Mouse (Mus musculus): ENCODE data around the gene Krtap4-7. TPM values are rescaled to one million over a fixed set of nuclear protein-coding genes. Genes with fewer than 3 reads are reported as not detected.
"Not testable (repeated sequence)": the region's sequence is repeated elsewhere in the genome, so short reads cannot be mapped to it uniquely, and the experiment has no call there.

Krtap4-7 gene
- polyA plus RNA-seq, 1 experiment: not detected

GRCm38 (mm10) chr11:99633293-99633692 is 10.6 kb downstream of the Krtap4-7 start:
- no peaks in the 10 kb centered on the region for H3K27me3 ChIP-seq (replicated peaks; ENCODE audit: control insufficient read depth, insufficient read depth, low read length)
- no peak overlapping the region for H3K27ac ChIP-seq (ENCODE audit: insufficient read depth, low read depth, low read length)
- TF ChIP-seq POLR2A (IDR thresholded peaks at IDR 0.05; ENCODE audit: low read depth, low read length) (no peak), CTCF (conservative IDR thresholded peaks at IDR 0.05; ENCODE audit: insufficient read depth, insufficient read length, low read depth, low read length) (no peak)
- WGBS: 63% methylated on average over 2 of the region's 2 CpGs
- no peaks in the 10 kb centered on the region for H3K4me1 ChIP-seq (ENCODE audit: control insufficient read depth, insufficient read depth, low read length)
- H3K36me3 ChIP-seq (ENCODE audit: control insufficient read depth, insufficient read depth, low read length): no peaks in the 10 kb centered on the region
- no peak overlapping the region for H3K4me3 ChIP-seq (ENCODE audit: insufficient read depth, low read depth, low read length)
- no peak for DNase-seq

- no peak for TF ChIP-seq CTCF (conservative IDR thresholded peaks at IDR 0.05; ENCODE audit: insufficient read depth, insufficient read length, low read depth, low read length)
- no peak for TF ChIP-seq POLR2A (IDR thresholded peaks at IDR 0.05; ENCODE audit: low read depth, low read length)
- Histone ChIP-seq H3K27ac (ENCODE audit: insufficient read depth, low read depth, low read length) (no peak overlapping the region), H3K4me1 (ENCODE audit: control insufficient read depth, insufficient read depth, low read length) (no peaks in the 10 kb centered on the region), H3K4me3 (ENCODE audit: insufficient read depth, low read depth, low read length) (no peak overlapping the region), H3K36me3 (ENCODE audit: control insufficient read depth, insufficient read depth, low read length) (no peaks in the 10 kb centered on the region), H3K27me3 (replicated peaks; ENCODE audit: control insufficient read depth, insufficient read depth, low read length) (no peaks in the 10 kb centered on the region)
- no peak for DNase-seq
- 75% methylated on average over 3 of the region's 3 CpGs for WGBS
Measured at GRCm38 (mm10) chr11:99630890-99631289, 13.0 kb downstream of the Krtap4-7 start.

- Histone ChIP-seq H3K4me1 (ENCODE audit: control insufficient read depth, insufficient read depth, low read length) (no peaks in the 10 kb centered on the region), H3K4me3 (ENCODE audit: insufficient read depth, low read depth, low read length) (no peak within 1 kb of the TSS), H3K36me3 (ENCODE audit: control insufficient read depth, insufficient read depth, low read length) (no peaks in the 10 kb centered on the region), H3K27ac (ENCODE audit: insufficient read depth, low read depth, low read length) (no peak within 1 kb of the TSS), H3K27me3 (replicated peaks; ENCODE audit: control insufficient read depth, insufficient read depth, low read length) (no peaks in the 10 kb centered on the region)
- WGBS: 70% methylated on average over 4 of the region's 4 CpGs
- no peak for TF ChIP-seq POLR2A (IDR thresholded peaks at IDR 0.05; ENCODE audit: low read depth, low read length)
- no peak for TF ChIP-seq CTCF (conservative IDR thresholded peaks at IDR 0.05; ENCODE audit: insufficient read depth, insufficient read length, low read depth, low read length)
- no peak for DNase-seq
Measured at GRCm38 (mm10) chr11:99628138-99628537, 15.8 kb downstream of the Krtap4-7 start, which contains the start of gene Krtap4-1. Krtap4-1 (minus strand) TSS chr11:99628238.

- Histone ChIP-seq H3K4me3 (ENCODE audit: insufficient read depth, low read depth, low read length) (no peak within 1 kb of the TSS), H3K36me3 (ENCODE audit: control insufficient read depth, insufficient read depth, low read length) (no peaks in the 10 kb centered on the region), H3K27me3 (replicated peaks; ENCODE audit: control insufficient read depth, insufficient read depth, low read length) (no peaks in the 10 kb centered on the region), H3K4me1 (ENCODE audit: control insufficient read depth, insufficient read depth, low read length) (no peaks in the 10 kb centered on the region), H3K27ac (ENCODE audit: insufficient read depth, low read depth, low read length) (no peak within 1 kb of the TSS)
- 68% methylated on average over 2 of the region's 2 CpGs for WGBS
- no peak for DNase-seq
- TF ChIP-seq CTCF (conservative IDR thresholded peaks at IDR 0.05; ENCODE audit: insufficient read depth, insufficient read length, low read depth, low read length) (no peak), POLR2A (IDR thresholded peaks at IDR 0.05; ENCODE audit: low read depth, low read length) (no peak)
Measured at GRCm38 (mm10) chr11:99620335-99620734, 23.6 kb downstream of the Krtap4-7 start, which contains the start of gene Gm11562. Gm11562 (minus strand) TSS chr11:99620435.

- DNase-seq: no peak
- no peaks in the 10 kb centered on the region for H3K4me1 ChIP-seq (ENCODE audit: control insufficient read depth, insufficient read depth, low read length)
- WGBS: 73% methylated on average over 3 of the region's 3 CpGs
- no peak within 1 kb of the TSS for H3K27ac ChIP-seq (ENCODE audit: insufficient read depth, low read depth, low read length)
- no peak for TF ChIP-seq POLR2A (IDR thresholded peaks at IDR 0.05; ENCODE audit: low read depth, low read length)
- TF ChIP-seq CTCF (conservative IDR thresholded peaks at IDR 0.05; ENCODE audit: insufficient read depth, insufficient read length, low read depth, low read length): no peak
- no peaks in the 10 kb centered on the region for H3K36me3 ChIP-seq (ENCODE audit: control insufficient read depth, insufficient read depth, low read length)
- no peaks in the 10 kb centered on the region for H3K27me3 ChIP-seq (replicated peaks; ENCODE audit: control insufficient read depth, insufficient read depth, low read length)
- H3K4me3 ChIP-seq (ENCODE audit: insufficient read depth, low read depth, low read length): no peak within 1 kb of the TSS
Measured at GRCm38 (mm10) chr11:99614796-99615363, 29.0 kb downstream of the Krtap4-7 start, which contains the start of gene Krtap2-4. Krtap2-4 (minus strand) TSS chr11:99614846.

- not testable (repeated sequence) for DNase-seq; H3K27me3 ChIP-seq (replicated peaks; ENCODE audit: control insufficient read depth, insufficient read depth, low read length); H3K27ac ChIP-seq (ENCODE audit: insufficient read depth, low read depth, low read length); H3K4me1 ChIP-seq (ENCODE audit: control insufficient read depth, insufficient read depth, low read length); H3K36me3 ChIP-seq (ENCODE audit: control insufficient read depth, insufficient read depth, low read length); H3K4me3 ChIP-seq (ENCODE audit: insufficient read depth, low read depth, low read length)
- WGBS: 59% methylated on average over 1 of the region's 2 CpGs
Measured at GRCm38 (mm10) chr11:99610089-99610488, 33.8 kb downstream of the Krtap4-7 start, which contains the start of gene Gm11937. Gm11937 (minus strand) TSS chr11:99610189.

- no peaks in the 10 kb centered on the region for H3K36me3 ChIP-seq (ENCODE audit: control insufficient read depth, insufficient read depth, low read length)
- no peak overlapping the region for H3K4me3 ChIP-seq (ENCODE audit: insufficient read depth, low read depth, low read length)
- TF ChIP-seq CTCF (conservative IDR thresholded peaks at IDR 0.05; ENCODE audit: insufficient read depth, insufficient read length, low read depth, low read length): no peak
- TF ChIP-seq POLR2A (IDR thresholded peaks at IDR 0.05; ENCODE audit: low read depth, low read length): no peak
- no peak overlapping the region for H3K27ac ChIP-seq (ENCODE audit: insufficient read depth, low read depth, low read length)
- H3K27me3 ChIP-seq (replicated peaks; ENCODE audit: control insufficient read depth, insufficient read depth, low read length): no peaks in the 10 kb centered on the region
- no peaks in the 10 kb centered on the region for H3K4me1 ChIP-seq (ENCODE audit: control insufficient read depth, insufficient read depth, low read length)
- 76% methylated on average over 1 of the region's 1 CpGs for WGBS
- DNase-seq: no peak
Measured at GRCm38 (mm10) chr11:99609126-99609525, 34.8 kb downstream of the Krtap4-7 start.

GRCm38 (mm10) chr11:99603208-99603607 is 40.7 kb downstream of the Krtap4-7 start, which contains the start of gene Gm11938:
Gm11938 (minus strand) TSS chr11:99603308.
- H3K27ac ChIP-seq (ENCODE audit: insufficient read depth, low read depth, low read length); H3K4me1 ChIP-seq (ENCODE audit: control insufficient read depth, insufficient read depth, low read length); H3K36me3 ChIP-seq (ENCODE audit: control insufficient read depth, insufficient read depth, low read length); H3K27me3 ChIP-seq (replicated peaks; ENCODE audit: control insufficient read depth, insufficient read depth, low read length); H3K4me3 ChIP-seq (ENCODE audit: insufficient read depth, low read depth, low read length); DNase-seq: not testable (repeated sequence)
- 39% methylated on average over 1 of the region's 1 CpGs for WGBS

GRCm38 (mm10) chr11:99597742-99598141 is 46.1 kb downstream of the Krtap4-7 start, which contains the start of gene Krtap9-3:
Krtap9-3 (minus strand) TSS chr11:99598105.
- WGBS: 66% methylated on average over 6 of the region's 6 CpGs
- H3K4me1 ChIP-seq (ENCODE audit: control insufficient read depth, insufficient read depth, low read length); H3K27me3 ChIP-seq (replicated peaks; ENCODE audit: control insufficient read depth, insufficient read depth, low read length): not testable (repeated sequence)

More at GRCm38 (mm10) chr11:99597742-99598141, 46.1 kb downstream of the Krtap4-7 start, which contains the start of gene Krtap9-3:
- not testable (repeated sequence) for H3K4me3 ChIP-seq (ENCODE audit: insufficient read depth, low read depth, low read length); H3K36me3 ChIP-seq (ENCODE audit: control insufficient read depth, insufficient read depth, low read length); DNase-seq; H3K27ac ChIP-seq (ENCODE audit: insufficient read depth, low read depth, low read length)
